Mouse (Mus musculus) intestine, postnatal 0 days (tissue): Measurements from ENCODE around the gene Cdcp2. TPM values are rescaled to one million over a fixed set of nuclear protein-coding genes. Genes with fewer than 3 reads are reported as not detected.

ENCODE experiments used
- ATAC-seq: fragments of 200-750 bp; cut with Nextera tagmentation; 2 replicates; pipeline ENCODE4 v1.8.0; 2017; ENCODE audit warnings: mild to moderate bottlenecking, moderate TSS enrichment, moderate library complexity
- H3K27ac ChIP-seq: fragments of 300-500 bp; sonication (generic); 2 replicates; pipeline ENCODE4 v1.5.1; 2014; ENCODE audit warnings: mild to moderate bottlenecking, low read depth, low read length, moderate library complexity
- H3K27me3 ChIP-seq: fragments of 300-500 bp; sonication (generic); replicated peaks from 2 replicates; pipeline ENCODE4 v1.6.1; 2014; ENCODE audit warnings: low read length, mixed read lengths; ENCODE audit not compliant: control insufficient read depth, insufficient read depth
- H3K36me3 ChIP-seq: fragments of 300-500 bp; sonication (generic); 2 replicates; pipeline ENCODE4 v1.6.1; 2014; ENCODE audit warnings: mild to moderate bottlenecking, moderate library complexity; ENCODE audit not compliant: control insufficient read depth, insufficient read depth
- H3K4me1 ChIP-seq: fragments of 300-500 bp; sonication (generic); replicated peaks from 2 replicates; pipeline ENCODE4 v1.6.1; 2014; ENCODE audit warnings: antibody characterized with exemption, low read length, mixed read lengths; ENCODE audit not compliant: control insufficient read depth, insufficient read depth
- H3K4me2 ChIP-seq: fragments of 300-500 bp; sonication (generic); replicated peaks from 2 replicates; pipeline ENCODE4 v1.6.1; 2014; ENCODE audit warnings: low read depth, mild to moderate bottlenecking, moderate library complexity
- H3K4me3 ChIP-seq: fragments of 300-500 bp; sonication (generic); 2 replicates; pipeline ENCODE4 v1.5.1; 2014; ENCODE audit warnings: low read depth, low read length
- H3K9ac ChIP-seq: fragments of 300-500 bp; sonication (generic); 2 replicates; pipeline ENCODE4 v1.6.1; 2014; ENCODE audit warnings: mild to moderate bottlenecking, low read depth, low read length
- H3K9me3 ChIP-seq: fragments of 300-500 bp; sonication (generic); 2 replicates; pipeline ENCODE4 v1.6.1; 2016; ENCODE audit warnings: mixed run types; ENCODE audit not compliant: control insufficient read depth
- CTCF ChIP-seq: sonication (generic); IDR thresholded peaks from 2 replicates; pipeline ENCODE4 v1.5.1; 2016; ENCODE audit warnings: low read depth, mild to moderate bottlenecking, control low read depth, antibody characterized with exemption, moderate library complexity
- WGBS: fragments of 180-500 bp; shearing (Covaris S2); extraction: QIAGEN DNeasy Blood & Tissue Kit; methylation state at CpG from one replicate; pipeline ENCODE4 v1.1.7; 2014; 5-methylcytosine and 5-hydroxymethylcytosine counted together
- polyA plus RNA-seq: library from polyadenylated mRNA; unstranded; fragments of >200 nt; fragmentation: Nextera tagmentation; extraction: Ambion mirVana; gene quantifications from 2 replicates; pipeline ENCODE4 v1.2.1, GENCODE M21; 2015

Gene Cdcp2
- polyA plus RNA-seq, 1 experiment from 2014 or later = not detected

GRCm38 (mm10) chr4:107067151-107067840 lies 29.4 kb upstream of the Cdcp2 start:
- Histone ChIP-seq H3K4me1 (no peaks in the 10 kb centered on the region; the same call in 1 of the 2 replicates), H3K9me3 (no peaks in the 10 kb centered on the region), H3K27ac (0 out of 2 replicates have a peak overlapping the region, but pooled peaks have one; percentile 11), H3K36me3 (peaks cover 23% of the 10 kb centered on the region), H3K27me3 (no peaks in the 10 kb centered on the region), H3K9ac (peak overlapping the region; percentile 66), H3K4me2 (peak overlapping the region; percentile 85), H3K4me3 (peak overlapping the region; percentile 90)
- no peak for TF ChIP-seq CTCF
- peak; percentile 29 for ATAC-seq
- WGBS = 3% methylated on average over 33 of the region's 33 CpGs

- no peak overlapping the region for H3K4me2 ChIP-seq
- no peak for ATAC-seq
- no peak overlapping the region for H3K4me3 ChIP-seq
- no peak overlapping the region for H3K9ac ChIP-seq
- no peak overlapping the region for H3K27ac ChIP-seq
- no peaks in the 10 kb centered on the region for H3K9me3 ChIP-seq
- no peaks in the 10 kb centered on the region; the same call in 1 of the 2 replicates for H3K4me1 ChIP-seq
- TF ChIP-seq CTCF = no peak
- H3K27me3 ChIP-seq = no peaks in the 10 kb centered on the region
- no peaks in the 10 kb centered on the region for H3K36me3 ChIP-seq
- 79% methylated on average over 9 of the region's 9 CpGs for WGBS
Observed at GRCm38 (mm10) chr4:107072343-107072742, 24.3 kb upstream of the Cdcp2 start.

GRCm38 (mm10) chr4:107075456-107075855 lies 21.2 kb upstream of the Cdcp2 start:
- Histone ChIP-seq H3K9ac (no peak overlapping the region), H3K27ac (no peak overlapping the region), H3K4me1 (no peaks in the 10 kb centered on the region), H3K27me3 (no peaks in the 10 kb centered on the region), H3K4me3 (no peak overlapping the region), H3K9me3 (no peaks in the 10 kb centered on the region), H3K36me3 (no peaks in the 10 kb centered on the region), H3K4me2 (no peak overlapping the region)
- no peak for TF ChIP-seq CTCF
- ATAC-seq = no peak
- WGBS = 62% methylated on average over 5 of the region's 5 CpGs

- Histone ChIP-seq H3K4me3 (no peak overlapping the region), H3K4me2 (no peak overlapping the region), H3K4me1 (no peaks in the 10 kb centered on the region), H3K27ac (no peak overlapping the region), H3K36me3 (no peaks in the 10 kb centered on the region), H3K9ac (no peak overlapping the region), H3K9me3 (no peaks in the 10 kb centered on the region), H3K27me3 (no peaks in the 10 kb centered on the region)
- ATAC-seq = no peak
- no peak for TF ChIP-seq CTCF
- WGBS = 79% methylated on average over 4 of the region's 4 CpGs
Observed at GRCm38 (mm10) chr4:107078894-107079293, 17.8 kb upstream of the Cdcp2 start.

GRCm38 (mm10) chr4:107079716-107080115 lies 17.0 kb upstream of the Cdcp2 start:
- no peaks in the 10 kb centered on the region for H3K27me3 ChIP-seq
- TF ChIP-seq CTCF = no peak

GRCm38 (mm10) chr4:107082185-107082584 lies 14.5 kb upstream of the Cdcp2 start:
- no peak overlapping the region for H3K4me3 ChIP-seq
- no peak for ATAC-seq
- TF ChIP-seq CTCF = no peak
- no peak overlapping the region for H3K9ac ChIP-seq
- H3K4me1 ChIP-seq = no peaks in the 10 kb centered on the region
- no peaks in the 10 kb centered on the region for H3K9me3 ChIP-seq
- no peak overlapping the region for H3K4me2 ChIP-seq
- H3K36me3 ChIP-seq = no peaks in the 10 kb centered on the region
- no peaks in the 10 kb centered on the region for H3K27me3 ChIP-seq
- no peak overlapping the region for H3K27ac ChIP-seq
- 76% methylated on average over 3 of the region's 3 CpGs for WGBS

More at GRCm38 (mm10) chr4:107079716-107080115, 17.0 kb upstream of the Cdcp2 start:
- H3K36me3 ChIP-seq = no peaks in the 10 kb centered on the region
- ATAC-seq = no peak
- no peaks in the 10 kb centered on the region for H3K4me1 ChIP-seq
- H3K9me3 ChIP-seq = no peaks in the 10 kb centered on the region
- no peak overlapping the region for H3K27ac ChIP-seq
- no peak overlapping the region for H3K9ac ChIP-seq
- no peak overlapping the region for H3K4me3 ChIP-seq
- no peak overlapping the region for H3K4me2 ChIP-seq
